ENCODE assay signal across 8 mouse cellular contexts in genomic region chr4:122836403-122836775, GRCm38 (mm10). TPM values are rescaled to one million over a fixed set of nuclear protein-coding genes. Genes with fewer than 3 reads are reported as not detected.
DNase-seq lines count a peak whose midpoint lies in the region; ATAC-seq and TF ChIP-seq lines count a peak whose summit lies in the region.

No protein-coding gene starts in this region.

- peaks cover 14% of the 10 kb centered on the region for H3K4me1 ChIP-seq in kidney, embryonic 15.5 days
- H3K4me1 ChIP-seq in brown adipose tissue, adult 24 weeks (ENCODE audit: control insufficient read depth, insufficient read depth, insufficient read length, low read length): peaks cover 8% of the 10 kb centered on the region; the same call in 1 of the 2 replicates
- peaks cover 10% of the 10 kb centered on the region; the same call in 1 of the 2 replicates for H3K4me1 ChIP-seq in hindbrain, postnatal 0 days (ENCODE audit: insufficient read depth, low read length)
- peaks cover 33% of the 10 kb centered on the region for H3K4me1 ChIP-seq in midbrain, embryonic 15.5 days

- under 1% methylated on average over 7 of the region's 7 CpGs for WGBS in kidney, embryonic 15.5 days
- 0% methylated on average over 7 of the region's 7 CpGs for WGBS in hindbrain, postnatal 0 days
- WGBS in midbrain, embryonic 15.5 days: under 1% methylated on average over 7 of the region's 7 CpGs

- H3K4me3 ChIP-seq in kidney, embryonic 15.5 days (replicated peaks): peak overlapping the region; percentile 82
- H3K4me3 ChIP-seq in brown adipose tissue, adult 24 weeks (ENCODE audit: insufficient read depth, low read depth, low read length): peak overlapping the region; percentile 94
- peak overlapping the region; percentile 81 for H3K4me3 ChIP-seq in hindbrain, postnatal 0 days (ENCODE audit: low read length)
- H3K4me3 ChIP-seq in midbrain, embryonic 15.5 days: peak overlapping the region; percentile 86

- peaks cover 10% of the 10 kb centered on the region for H3K36me3 ChIP-seq in kidney, embryonic 15.5 days
- no peaks in the 10 kb centered on the region for H3K36me3 ChIP-seq in hindbrain, postnatal 0 days (ENCODE audit: insufficient read depth, low read length)
- no peaks in the 10 kb centered on the region; the same call in 1 of the 2 replicates for H3K36me3 ChIP-seq in midbrain, embryonic 15.5 days (replicated peaks)

- H3K4me2 ChIP-seq in kidney, embryonic 15.5 days: peak overlapping the region; percentile 88
- peak overlapping the region; percentile 68 for H3K4me2 ChIP-seq in hindbrain, postnatal 0 days (ENCODE audit: low read depth, low read length)
- peak overlapping the region; percentile 70 for H3K4me2 ChIP-seq in midbrain, embryonic 15.5 days

- H3K27me3 ChIP-seq in kidney, embryonic 15.5 days: no peaks in the 10 kb centered on the region
- H3K27me3 ChIP-seq in hindbrain, postnatal 0 days (ENCODE audit: insufficient read depth, low read length): no peaks in the 10 kb centered on the region
- H3K27me3 ChIP-seq in midbrain, embryonic 15.5 days (replicated peaks): no peaks in the 10 kb centered on the region

- no peak for DNase-seq in kidney, adult 18-20 months
- no peak for DNase-seq in hindbrain, postnatal 0 days (ENCODE audit: low spot score)
- no peak for DNase-seq in embryo, embryonic 9.5 days (ENCODE audit: extremely low spot score)
- DNase-seq in spleen, postnatal 4 days (ENCODE audit: low spot score in 2 of 2): no peak
- no peak for DNase-seq in frontal cortex, postnatal 10 days (ENCODE audit: low spot score in 2 of 2)

- peak; percentile 59 for ATAC-seq in kidney, embryonic 15.5 days (replicated peaks; ENCODE audit: low FRiP score)
- ATAC-seq in hindbrain, postnatal 0 days: peak; percentile 55
- peak; percentile 61; the same call in 1 of the 2 replicates for ATAC-seq in midbrain, embryonic 15.5 days (replicated peaks)

- 0 out of 2 replicates have a peak overlapping the region, but pooled peaks have one; percentile 58 for H3K27ac ChIP-seq in kidney, embryonic 15.5 days
- H3K27ac ChIP-seq in brown adipose tissue, adult 24 weeks (replicated peaks; ENCODE audit: low read depth, low read length): no peak overlapping the region
- peak overlapping the region; percentile 87 for H3K27ac ChIP-seq in hindbrain, postnatal 0 days
- H3K27ac ChIP-seq in midbrain, embryonic 15.5 days: peak overlapping the region; percentile 87

- H3K9me3 ChIP-seq in kidney, embryonic 15.5 days (replicated peaks): no peaks in the 10 kb centered on the region
- no peaks in the 10 kb centered on the region for H3K9me3 ChIP-seq in hindbrain, postnatal 0 days (ENCODE audit: low read length)
- no peaks in the 10 kb centered on the region for H3K9me3 ChIP-seq in midbrain, embryonic 15.5 days

- peak overlapping the region; percentile 80 for H3K9ac ChIP-seq in kidney, embryonic 15.5 days
- peak overlapping the region; percentile 91 for H3K9ac ChIP-seq in hindbrain, postnatal 0 days (replicated peaks; ENCODE audit: low read length)
- H3K9ac ChIP-seq in midbrain, embryonic 15.5 days: peak overlapping the region; percentile 74

- TF ChIP-seq CTCF in hindbrain, postnatal 0 days (IDR thresholded peaks at IDR 0.05; ENCODE audit: low read depth): no peak

RNA-seq across cellular contexts. Expression of gene Ppt1, which starts 0.3 kb away (rescaled TPM):
- polyA plus RNA-seq in kidney, embryonic 15.5 days (2015; fragmentation: Nextera tagmentation; extraction: Ambion mirVana): 76.1 and 82.4 TPM in 2 replicates
- 35.0 and 37.7 TPM in 2 replicates for polyA plus RNA-seq in brown adipose tissue, adult 24 weeks (2012; ENCODE audit: insufficient read depth, insufficient read length, missing spikeins)
- total RNA-seq in hindbrain, postnatal 0 days (2014; rRNA removed): 29.0 and 36.4 TPM in 2 replicates
- 88.5 and 89.7 TPM in 2 replicates for polyA plus RNA-seq in hindbrain, postnatal 0 days (2015; fragmentation: Nextera tagmentation; extraction: Ambion mirVana)
- 90.6 and 91.4 TPM in 2 replicates for polyA plus RNA-seq in midbrain, embryonic 15.5 days (2015; fragmentation: Nextera tagmentation; extraction: Ambion mirVana)

RNA-seq across cellular contexts. Expression of gene Cap1, which starts 49.5 kb away (rescaled TPM):
- polyA plus RNA-seq in kidney, embryonic 15.5 days (2015; fragmentation: Nextera tagmentation; extraction: Ambion mirVana): 71.3 and 79.5 TPM in 2 replicates
- 53.9 and 54.1 TPM in 2 replicates for polyA plus RNA-seq in brown adipose tissue, adult 24 weeks (2012; ENCODE audit: insufficient read depth, insufficient read length, missing spikeins)
- 133 and 141 TPM in 2 replicates for total RNA-seq in hindbrain, postnatal 0 days (2014; rRNA removed)
- polyA plus RNA-seq in hindbrain, postnatal 0 days (2015; fragmentation: Nextera tagmentation; extraction: Ambion mirVana): 59.9 and 60.1 TPM in 2 replicates
- 66.9 and 69.4 TPM in 2 replicates for polyA plus RNA-seq in midbrain, embryonic 15.5 days (2015; fragmentation: Nextera tagmentation; extraction: Ambion mirVana)
